Mouse (Mus musculus) heart, adult 18-20 months (tissue): ENCODE data around the gene Pappa. TPM values are rescaled to one million over a fixed set of nuclear protein-coding genes. Genes with fewer than 3 reads are reported as not detected.
A peak's percentile ranks its signal among the peaks of the same experiment; 100 is the strongest.

ENCODE experiments used
- DNase-seq, 2 experiments: peaks; one replicate each; pipeline ENCODE4 v3.0.0; 2021 to 2022; ENCODE audit warnings: mixed read lengths in 1 of 2
- long read RNA-seq, 2 experiments: library from polyadenylated mRNA; stranded (forward); transcript quantifications; one replicate each; pipeline ENCODE4 v2.0.0; 2021
- total RNA-seq, 2 experiments: library from RNA; stranded (reverse); gene quantifications; 2 replicates each; pipeline ENCODE4 v1.2.3; 2021

Pappa gene
- total RNA-seq = under 1 TPM; 0.32 to 0.49 TPM
- long read RNA-seq, experiment 1 = 0 reads
- long read RNA-seq, experiment 2, full-length matches to known transcripts = 1 of 1 reads
- long read RNA-seq, experiment 2, partial matches to known transcripts = 0 of 1 reads
- long read RNA-seq, experiment 2, other reads (novel, unspliced or antisense) = 0 of 1 reads

DNA sequence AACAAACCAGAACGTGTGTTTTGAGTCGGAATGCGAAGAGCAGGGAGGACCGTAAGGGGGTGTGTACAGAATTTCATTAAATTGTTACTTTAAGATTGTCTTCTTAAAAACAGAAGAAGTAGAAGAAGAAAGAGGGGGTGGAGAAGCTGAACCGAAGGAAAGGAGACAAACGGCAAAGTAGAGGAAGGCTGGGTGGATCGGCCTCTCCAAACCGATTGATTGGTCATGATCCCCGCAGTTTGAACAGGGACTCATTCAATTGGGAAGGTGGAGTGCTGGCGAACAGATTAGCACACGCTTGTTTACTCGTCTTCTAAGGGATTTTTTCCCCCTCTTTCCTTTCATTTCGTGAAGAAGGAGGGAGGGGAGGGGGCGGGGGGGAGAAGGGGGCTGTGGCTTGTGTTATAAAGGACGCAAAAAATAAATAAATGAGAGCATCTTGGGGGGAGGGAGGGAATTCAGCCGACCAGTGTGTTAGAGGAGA is at the start of gene Pappa:
TSS of gene Pappa (plus strand) at position 434 of the 484 bp plus-strand sequence.
- peak; percentile 1 to 28 for DNase-seq

DNA sequence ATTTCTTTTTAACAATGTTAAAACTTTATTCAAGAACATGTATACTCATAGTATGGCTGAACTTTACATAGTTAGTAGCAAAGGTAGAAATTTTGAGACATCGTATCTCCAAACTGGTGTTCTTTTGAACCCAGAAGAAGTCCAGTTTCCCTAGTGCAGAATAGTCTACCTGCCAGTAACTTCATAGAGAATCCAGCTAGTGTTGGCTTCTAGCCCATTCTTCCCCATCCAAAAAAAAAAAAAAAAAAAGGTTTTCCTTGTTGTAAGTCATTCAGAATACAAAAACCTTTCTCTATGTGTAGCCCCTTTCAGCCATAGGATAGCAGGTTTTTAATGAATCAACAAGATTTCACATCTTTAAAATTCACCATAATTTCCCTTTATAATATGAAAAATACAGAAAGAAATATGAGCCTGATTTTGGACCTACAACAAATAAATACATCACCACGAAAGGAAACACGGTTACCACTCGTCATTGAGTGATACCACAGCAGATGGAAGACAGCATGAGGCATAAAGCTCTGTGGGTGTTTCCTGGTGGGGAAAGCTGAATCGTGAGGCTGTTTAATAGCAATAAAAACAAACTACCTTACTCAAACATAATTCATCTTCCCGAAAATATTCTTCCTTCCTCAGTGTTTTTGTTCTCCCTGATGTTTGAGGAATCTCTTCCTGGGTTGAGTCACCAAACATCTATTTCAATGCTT is 45.9 kb upstream of the Pappa start:
- DNase-seq = no peak

DNA sequence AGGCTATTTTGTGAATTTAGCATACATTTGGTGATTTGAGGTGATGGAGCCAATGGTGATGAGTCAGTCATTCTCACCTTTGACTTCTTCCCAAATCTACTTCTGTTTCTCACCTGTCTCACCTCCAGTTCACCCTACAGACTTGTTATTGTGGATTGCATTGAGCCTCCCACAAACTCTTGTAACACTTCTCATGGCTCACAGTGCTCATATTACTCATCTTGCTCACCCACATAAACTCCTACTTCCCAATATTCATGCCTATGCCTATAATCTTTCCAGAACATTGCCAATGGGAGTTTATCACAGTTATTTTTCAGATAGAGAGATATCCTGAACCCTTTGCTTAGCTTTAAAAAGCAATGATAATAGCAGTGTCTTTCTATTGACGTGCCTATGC is 37.1 kb upstream of the Pappa start:
- DNase-seq = no peak

DNA sequence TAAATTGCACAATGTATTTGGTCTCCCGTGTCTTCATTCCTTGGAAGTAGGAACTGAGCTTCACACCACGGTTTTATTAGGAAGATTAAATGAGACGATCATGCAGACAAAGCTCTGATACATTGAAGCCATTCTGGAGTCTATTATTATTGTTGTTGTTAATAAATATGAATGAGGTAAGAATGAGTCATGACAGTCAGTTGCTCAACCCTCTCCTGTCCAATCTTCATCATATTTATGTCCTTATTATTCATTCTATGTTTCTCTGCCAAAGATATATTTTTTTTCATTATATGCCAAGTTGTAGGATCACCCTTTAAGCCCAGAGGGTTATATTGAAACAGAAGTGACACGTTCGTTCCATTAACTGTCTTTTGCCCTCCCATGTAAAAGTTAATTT is 36.4 kb upstream of the Pappa start:
- DNase-seq = no peak

DNA sequence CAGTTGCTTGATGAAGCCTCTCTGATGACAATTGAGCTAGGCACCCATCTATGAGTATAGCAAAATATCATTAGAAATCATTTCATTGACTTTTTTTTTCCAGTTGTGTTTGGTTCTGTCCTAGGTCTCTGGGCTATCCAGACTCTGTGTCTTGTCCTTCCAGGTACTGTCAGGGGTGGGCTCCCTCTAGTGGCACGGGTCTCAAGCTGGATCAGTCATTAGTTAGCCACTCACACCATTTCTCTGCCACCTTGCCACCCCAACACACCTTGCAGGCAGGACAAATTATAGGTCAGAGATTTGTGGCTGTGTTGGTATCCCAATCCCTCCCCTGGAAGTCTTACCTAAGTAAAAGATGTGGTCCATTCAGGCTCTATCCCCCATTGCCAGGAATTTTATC is 31.8 kb upstream of the Pappa start:
- DNase-seq = no peak

DNA sequence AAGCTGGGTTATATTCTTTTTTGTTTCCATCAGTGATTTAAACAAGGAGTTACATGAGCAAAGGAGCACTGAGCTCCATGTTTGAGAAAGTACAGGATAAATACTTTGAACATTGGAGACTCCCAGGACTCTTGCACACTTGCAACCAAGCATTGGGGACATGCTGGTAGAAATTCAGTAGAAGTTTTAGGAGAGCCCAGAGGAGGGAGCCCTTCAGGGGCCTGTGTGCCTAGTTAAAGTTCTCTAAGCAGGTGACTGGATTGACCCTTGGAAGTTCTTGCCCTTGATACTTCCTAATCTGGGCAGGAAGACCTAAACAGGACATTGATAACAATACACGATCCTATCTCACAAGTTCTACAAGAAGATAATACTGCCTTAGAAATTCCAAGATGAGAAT is 3.6 kb upstream of the Pappa start:
- peak in 1 of 2 experiments; percentile 1 for DNase-seq

DNA sequence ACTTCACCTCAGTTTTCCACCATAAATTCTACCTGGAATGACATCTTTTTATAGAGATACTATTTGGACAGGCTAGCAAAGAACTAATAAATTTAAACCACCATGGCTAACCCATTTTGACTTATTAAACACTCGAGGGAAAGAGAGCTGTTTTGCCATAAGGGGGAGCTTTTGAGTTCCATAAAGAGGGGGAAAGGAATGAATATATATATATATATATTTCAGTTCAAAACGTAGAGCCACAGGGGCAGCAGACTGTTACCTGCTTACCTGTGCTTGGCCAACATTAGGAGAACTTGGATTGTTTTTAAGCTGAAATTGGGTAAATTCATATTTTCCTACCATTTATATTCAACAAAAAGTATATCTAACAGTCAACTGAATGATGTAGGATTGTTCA is 1.1 kb upstream of the Pappa start:
- DNase-seq = peak in 1 of 2 experiments; percentile 39

DNA sequence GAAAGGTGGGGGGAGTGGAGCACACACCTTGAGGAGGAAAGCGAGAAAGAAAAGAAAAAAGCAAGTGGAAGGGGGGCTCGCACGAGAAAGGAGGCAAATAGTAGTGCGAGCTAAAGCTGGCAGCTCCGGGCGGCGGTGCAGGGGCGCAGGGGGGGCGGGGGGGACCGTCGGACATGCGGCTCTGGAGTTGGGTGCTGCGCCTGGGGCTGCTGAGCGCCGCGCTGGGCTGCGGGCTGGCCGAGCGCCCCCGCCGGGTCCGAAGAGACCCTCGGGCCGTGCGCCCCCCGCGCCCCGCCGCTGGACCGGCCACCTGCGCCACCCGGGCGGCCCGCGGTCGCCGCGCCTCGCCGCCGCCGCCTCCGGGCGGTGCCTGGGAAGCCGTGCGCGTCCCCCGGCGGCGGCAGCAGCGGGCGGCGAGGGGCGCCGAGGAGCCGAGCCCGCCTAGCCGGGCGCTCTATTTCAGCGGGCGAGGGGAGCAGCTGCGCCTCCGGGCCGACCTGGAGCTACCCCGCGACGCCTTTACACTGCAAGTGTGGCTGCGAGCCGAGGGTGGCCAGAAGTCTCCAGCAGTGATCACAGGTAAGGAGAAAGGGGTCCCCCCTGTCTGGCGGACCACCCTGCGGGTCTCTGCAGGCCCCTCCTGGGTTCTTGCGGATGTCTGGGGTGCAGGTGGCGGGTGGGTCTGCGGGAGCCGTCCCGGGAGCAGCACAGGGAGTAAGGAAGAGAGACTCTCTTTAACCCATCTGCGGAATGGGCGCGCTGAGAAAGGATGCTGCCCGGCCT is 586 bp downstream of the Pappa start:
- DNase-seq = peak; percentile 8 to 40

DNA sequence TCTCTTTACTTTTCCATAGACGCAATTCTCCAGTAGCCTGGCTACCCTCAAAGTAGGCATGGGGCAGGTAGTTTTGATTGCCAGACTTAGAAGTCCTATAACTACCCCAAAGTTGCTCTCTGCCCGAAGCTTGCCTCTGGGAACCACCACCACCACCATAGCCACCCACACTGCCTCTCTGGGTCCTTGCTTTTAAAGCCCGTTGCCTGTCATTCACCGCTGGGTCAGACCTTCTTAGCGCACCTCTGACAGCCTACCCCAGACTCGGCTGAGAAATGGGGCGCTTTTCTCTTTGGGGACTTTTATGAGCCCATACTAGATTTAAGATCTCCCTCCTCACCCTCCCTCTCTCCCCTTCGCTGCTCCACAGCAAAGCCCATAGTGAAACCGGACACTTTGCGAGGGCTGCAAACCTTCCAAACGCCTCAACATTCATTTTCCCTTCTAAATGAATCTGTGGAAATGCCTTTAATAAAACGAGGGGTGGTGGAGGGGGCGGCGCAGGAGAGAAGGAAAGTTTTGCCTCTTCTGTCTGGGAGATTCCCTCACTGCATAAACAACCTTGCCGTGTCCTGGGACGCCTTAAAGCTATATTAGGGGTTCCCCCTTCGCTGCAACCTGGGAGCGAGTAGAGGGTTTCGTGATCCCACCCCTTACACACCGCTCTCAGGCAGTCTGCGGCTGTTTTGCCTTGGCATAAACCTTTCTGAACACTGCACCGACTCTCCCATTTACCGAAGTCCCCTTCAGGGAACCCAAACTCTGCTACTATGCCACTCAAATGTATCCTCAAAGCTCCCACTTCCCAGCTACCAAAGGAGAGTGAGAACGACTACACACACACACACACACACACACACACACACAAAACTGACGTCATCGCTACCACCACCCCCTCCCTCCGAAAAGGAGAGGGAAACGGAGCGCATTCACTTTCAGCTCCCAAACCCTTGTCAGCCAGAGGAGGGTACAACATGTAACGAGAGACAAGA is 1.7 kb downstream of the Pappa start:
- DNase-seq = peak; percentile 44 to 71

DNA sequence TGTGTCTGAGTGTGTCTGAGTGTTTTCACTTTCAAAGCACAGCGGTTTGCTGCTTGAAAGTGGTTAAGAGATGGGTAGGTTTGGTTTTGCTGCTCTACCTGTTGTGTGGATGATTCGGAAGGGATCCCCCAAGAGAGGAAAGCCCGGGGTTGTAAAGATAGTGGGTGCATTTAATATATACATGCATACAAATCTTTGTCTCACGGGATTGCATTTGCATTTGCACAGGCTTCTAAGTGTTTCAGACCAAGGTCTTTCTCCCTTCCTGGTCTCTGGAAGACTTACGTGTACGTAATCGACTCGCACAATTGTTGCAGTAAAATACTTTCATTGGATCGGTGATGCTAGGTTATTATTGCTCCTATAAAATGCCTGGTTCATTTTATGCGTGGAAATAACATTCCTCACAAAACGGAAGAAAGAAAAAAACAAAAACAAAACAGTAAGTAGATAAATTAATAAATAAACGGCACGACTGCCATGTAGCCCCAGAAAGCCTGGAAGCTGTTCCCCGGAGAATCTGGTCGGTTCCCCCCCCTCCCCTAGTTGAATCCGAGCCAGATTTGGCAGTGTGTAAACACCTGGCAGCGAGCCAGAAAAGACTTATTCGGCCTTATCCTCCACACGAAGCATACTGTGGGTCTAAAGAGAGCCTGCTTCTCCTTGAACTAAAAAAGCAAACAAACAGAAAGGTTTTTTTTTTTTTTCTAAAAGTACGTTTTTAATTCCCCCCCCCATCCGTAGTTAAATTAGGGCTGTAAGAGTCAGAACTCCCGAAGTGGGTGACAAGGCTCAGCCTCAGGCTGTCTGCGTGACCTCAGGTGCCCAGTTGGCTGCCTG is 2.7 kb downstream of the Pappa start:
- peak; percentile 27 to 62 for DNase-seq

DNA sequence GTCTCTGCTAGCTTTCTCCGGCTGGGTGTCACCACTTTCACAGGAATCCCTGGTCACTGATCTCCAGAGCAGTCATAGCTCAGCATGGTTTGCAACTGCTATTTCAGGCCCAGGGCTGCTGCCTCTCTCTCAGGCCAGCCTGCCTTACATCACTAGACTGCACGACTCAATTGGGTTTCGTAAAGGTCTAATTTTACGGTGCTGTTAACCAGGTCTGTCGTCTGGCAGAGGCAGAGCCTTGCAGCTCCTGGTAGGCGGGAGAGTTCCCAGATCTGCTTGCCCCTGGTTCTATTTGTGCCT is 3.3 kb downstream of the Pappa start:
- DNase-seq = peak; percentile 65 to 68

DNA sequence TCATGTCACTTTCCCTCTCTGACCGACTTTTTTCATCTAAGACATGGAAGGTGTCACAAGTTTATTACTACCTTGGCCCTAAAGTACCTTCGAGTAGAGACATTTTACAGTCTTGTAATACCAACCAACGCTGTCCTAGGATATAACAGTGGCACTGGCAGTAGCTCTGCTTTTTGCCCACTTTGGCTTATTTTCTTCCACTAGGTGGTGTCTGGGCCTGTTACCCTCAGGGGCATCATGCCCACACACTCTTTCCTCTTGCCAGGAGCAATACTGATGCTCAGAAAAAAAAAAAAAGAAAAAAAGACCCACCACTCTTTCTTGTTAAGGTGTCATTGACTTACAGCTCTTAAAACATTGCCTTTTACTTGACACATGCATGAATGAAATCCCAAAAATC is 8.7 kb downstream of the Pappa start:
- no peak for DNase-seq

DNA sequence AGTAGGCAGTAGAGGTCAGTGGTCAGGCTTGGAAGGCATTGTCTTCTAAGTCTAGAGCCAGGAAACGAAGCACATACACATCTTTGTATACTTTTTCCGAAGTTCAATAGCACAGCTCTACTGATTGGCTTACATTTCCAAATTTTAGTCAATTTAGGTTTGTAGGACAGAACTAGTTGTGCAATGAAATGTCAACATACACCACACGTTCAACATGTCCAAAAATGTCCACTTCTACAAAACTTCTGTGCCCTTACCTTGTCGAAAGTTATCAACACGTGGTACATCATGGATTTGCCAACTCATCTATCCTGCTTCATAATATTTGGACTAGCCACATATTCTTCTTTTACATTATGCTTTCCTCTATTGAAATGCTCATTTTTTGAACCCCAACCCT is 10.4 kb downstream of the Pappa start:
- no peak for DNase-seq

DNA sequence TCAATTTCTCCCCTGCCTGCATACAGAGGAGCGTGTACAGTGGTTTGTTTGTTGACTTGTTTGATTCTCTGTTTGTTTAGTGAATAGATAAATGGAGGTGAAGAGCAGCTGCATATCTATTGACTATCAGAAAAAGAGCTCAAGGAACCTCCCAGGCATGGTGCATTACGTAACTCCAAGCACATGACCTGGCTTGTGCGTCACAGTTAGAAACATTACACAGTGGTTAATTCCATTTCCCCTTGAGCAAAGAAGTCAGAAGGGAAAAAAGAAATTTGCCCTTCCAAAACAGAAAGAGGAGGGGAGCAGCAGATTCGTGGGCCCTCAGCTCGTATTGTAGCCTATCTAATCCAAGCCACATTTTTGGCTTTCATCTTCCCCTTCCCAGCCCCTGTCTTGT is 11.1 kb downstream of the Pappa start:
- no peak for DNase-seq

DNA sequence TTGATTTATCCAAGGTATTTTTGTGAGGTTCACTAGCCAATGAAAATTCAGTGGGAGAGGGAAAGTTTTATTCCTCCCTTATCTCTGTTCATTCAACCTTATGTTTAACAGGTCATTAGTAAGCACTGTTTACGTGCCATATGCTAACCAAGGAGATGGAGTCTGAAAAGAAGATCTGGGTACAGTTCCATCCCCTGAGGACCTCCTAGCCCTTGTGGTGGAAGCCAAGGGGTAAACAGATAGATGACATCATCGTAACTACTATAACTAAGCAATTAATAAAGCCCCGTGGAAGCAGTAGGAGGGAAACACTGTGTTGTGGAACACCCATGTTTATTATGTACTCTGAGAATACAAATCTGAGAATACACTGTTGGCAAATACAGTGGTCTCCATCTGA is 12.6 kb downstream of the Pappa start:
- DNase-seq = no peak

DNA sequence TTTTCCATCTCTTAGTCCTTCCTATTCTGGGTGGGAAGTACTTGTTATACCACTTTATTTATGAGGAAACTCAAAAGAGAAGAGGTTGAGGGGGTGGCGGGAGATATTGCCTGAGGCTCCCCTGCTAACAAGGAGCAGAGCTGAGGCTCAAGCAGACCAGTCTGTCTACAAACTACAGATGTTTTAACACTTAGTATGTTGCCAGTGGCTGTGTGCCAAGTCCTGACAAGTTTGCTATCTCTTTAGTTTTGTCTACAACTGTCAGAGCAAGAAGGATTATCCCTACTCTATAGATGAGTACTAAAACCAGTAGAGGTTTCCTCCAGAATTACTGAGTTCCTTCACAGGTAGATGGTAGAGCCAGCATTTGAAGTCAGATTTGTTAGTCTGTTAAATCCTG is 23.0 kb downstream of the Pappa start:
- DNase-seq = no peak

DNA sequence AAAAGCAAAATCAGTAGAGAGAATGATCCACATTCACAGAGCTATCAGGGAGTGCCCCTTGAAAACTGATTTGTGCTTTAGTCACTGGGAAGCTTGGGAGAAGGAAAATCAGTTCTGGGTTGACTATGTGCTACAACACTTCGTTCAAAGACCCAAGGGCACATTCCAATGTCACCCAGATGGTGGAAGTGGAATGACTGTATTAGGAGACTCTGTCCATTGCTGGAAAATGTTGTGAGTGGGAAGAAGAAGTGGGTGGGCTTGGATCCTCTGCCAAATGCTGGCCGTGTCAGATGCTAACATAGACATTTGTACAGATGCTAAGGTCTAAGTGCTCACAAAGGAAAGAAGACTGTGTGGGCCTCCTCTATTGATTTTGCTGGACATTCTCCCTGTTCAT is 29.6 kb downstream of the Pappa start:
- DNase-seq = no peak

DNA sequence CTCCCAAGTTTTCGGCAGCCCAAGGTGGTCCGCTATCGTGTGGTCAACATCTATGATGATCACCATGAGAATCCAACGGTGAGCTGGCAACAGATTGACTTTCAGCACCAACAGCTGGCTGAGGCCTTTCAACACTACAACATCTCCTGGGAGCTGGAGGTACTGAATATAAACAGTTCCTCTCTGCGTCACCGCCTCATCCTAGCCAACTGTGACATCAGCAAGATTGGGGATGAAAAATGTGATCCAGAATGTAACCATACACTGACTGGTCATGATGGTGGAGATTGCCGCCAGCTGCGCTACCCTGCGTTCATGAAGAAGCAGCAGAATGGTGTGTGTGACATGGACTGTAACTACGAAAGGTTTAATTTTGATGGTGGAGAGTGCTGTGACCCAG is 32.3 kb downstream of the Pappa start:
- peak; percentile 20 to 33 for DNase-seq

DNA sequence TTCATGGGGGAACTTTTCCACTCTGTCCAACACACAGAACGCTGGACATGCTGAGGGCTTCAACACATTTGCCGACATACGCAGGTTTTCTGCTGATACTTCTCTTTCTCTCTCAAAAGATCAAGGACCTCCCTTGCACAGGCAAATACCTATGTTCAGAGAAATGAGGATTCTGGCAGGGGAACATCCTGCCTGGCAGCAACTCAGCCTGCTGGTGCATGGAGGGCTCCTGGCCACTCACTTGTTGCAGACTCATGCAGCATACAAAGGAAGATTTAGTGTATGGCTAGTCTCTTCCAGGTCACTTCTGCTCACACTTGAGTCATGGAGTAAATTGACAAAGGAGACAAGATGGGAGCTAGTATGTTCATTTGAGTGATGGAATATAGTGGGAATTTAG is 34.7 kb downstream of the Pappa start:
- no peak for DNase-seq

DNA sequence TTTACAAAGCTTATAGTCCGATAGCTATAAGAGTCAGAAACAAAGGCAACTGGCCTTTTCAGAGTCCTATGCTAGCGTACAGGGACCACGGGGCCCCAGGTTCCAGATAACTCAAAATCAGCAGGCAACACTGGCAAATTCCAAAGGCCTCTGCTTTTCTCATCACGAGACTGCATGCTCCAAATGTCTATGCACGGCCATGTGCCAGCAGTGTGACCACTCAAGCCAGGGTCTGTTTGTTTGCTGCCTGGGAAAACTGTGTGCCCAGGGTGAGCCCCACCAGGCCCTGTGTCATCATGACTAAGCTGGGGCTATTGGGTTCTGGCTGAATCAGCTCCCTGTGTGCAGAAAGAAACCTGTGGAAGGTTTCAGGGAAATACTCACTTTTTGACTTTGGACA is 35.5 kb downstream of the Pappa start:
- peak in 1 of 2 experiments; percentile 14 for DNase-seq

DNA sequence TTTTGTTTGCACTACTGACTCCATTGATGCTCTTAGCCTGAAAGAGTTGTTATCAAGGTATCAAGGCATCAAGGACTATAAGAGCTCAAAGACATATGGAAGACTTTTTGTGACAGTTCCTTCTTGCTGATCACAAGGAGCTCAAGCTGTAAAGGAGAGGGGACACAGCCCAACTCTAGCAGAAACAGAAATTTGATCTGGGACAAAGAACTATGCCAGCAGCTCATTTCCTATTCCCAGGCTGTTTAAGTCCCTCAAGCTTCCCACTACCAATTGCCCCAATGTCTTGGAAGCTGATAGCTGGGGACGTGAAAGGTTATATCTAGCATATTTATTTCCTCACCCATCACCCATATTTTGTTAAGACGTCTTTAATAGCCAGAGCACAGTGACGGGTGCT is 39.7 kb downstream of the Pappa start:
- no peak for DNase-seq
